Mouse (Mus musculus) activated CD4-positive, CD25-positive, alpha-beta regulatory T cell, adult 9 weeks (primary cell): ENCODE results near the gene Gba. TPM values are rescaled to one million over a fixed set of nuclear protein-coding genes. Genes with fewer than 3 reads are reported as not detected.

Experiments used
- polyA plus RNA-seq: library from polyadenylated mRNA; unstranded; fragments of 100-300 nt; shearing (Covaris generic); gene quantifications from one replicate; pipeline ENCODE4 v1.2.1, GENCODE M21; 2017

Gba gene
- 139 TPM for polyA plus RNA-seq

GRCm38 (mm10) chr3:89202253-89203141, at the start of gene Gba:
Gene Gba, plus strand, starts transcription at chr3:89202928.

GRCm38 (mm10) chr3:89159616-89160344, 42.9 kb upstream of the Gba start, which contains the start of gene Hcn3:
Gene Hcn3, minus strand, starts transcription at chr3:89160196.

GRCm38 (mm10) chr3:89164506-89165267, 38.0 kb upstream of the Gba start, which contains the start of gene Clk2:
Gene Clk2, plus strand, starts transcription at chr3:89164795.

GRCm38 (mm10) chr3:89177242-89178106, 25.3 kb upstream of the Gba start, which contains the start of gene Scamp3:
Gene Scamp3, plus strand, starts transcription at chr3:89177473.

GRCm38 (mm10) chr3:89183058-89183958, 19.4 kb upstream of the Gba start, which contains the start of gene Fam189b:
Gene Fam189b, plus strand, starts transcription at chr3:89183143.

GRCm38 (mm10) chr3:89214681-89215411, 12.1 kb downstream of the Gba start, which contains the start of gene Thbs3:
Gene Thbs3, plus strand, starts transcription at chr3:89215180.

GRCm38 (mm10) chr3:89226900-89227299, 24.2 kb downstream of the Gba start, which contains the start of gene Mtx1:
Gene Mtx1, minus strand, starts transcription at chr3:89227088.

GRCm38 (mm10) chr3:89228836-89229235, 26.1 kb downstream of the Gba start, which contains the start of gene Muc1:
Gene Muc1, plus strand, starts transcription at chr3:89229057.

GRCm38 (mm10) chr3:89245688-89246171, 43.0 kb downstream of the Gba start, which contains the start of gene Krtcap2:
Gene Krtcap2, plus strand, starts transcription at chr3:89245966.

GRCm38 (mm10) chr3:89246261-89247100, 43.8 kb downstream of the Gba start, which contains the start of gene Trim46:
Gene Trim46, minus strand, starts transcription at chr3:89246309.

Other genes with a start within 250 kb of the Gba start
- 49.9 TPM for gene Rusc1, start 109.6 kb upstream of the Gba start, polyA plus RNA-seq
- not detected for gene Gm43738, start 101.8 kb upstream of the Gba start, polyA plus RNA-seq
- gene Fdps, start 101.0 kb upstream of the Gba start, polyA plus RNA-seq = 102 TPM
- gene Pklr, start 66.8 kb upstream of the Gba start, polyA plus RNA-seq = not detected
- gene Hcn3, start 42.7 kb upstream of the Gba start, polyA plus RNA-seq = 0.73 TPM
- 36.9 TPM for gene Clk2, start 38.1 kb upstream of the Gba start, polyA plus RNA-seq
- 291 TPM for gene Scamp3, start 25.5 kb upstream of the Gba start, polyA plus RNA-seq
- gene Fam189b, start 19.8 kb upstream of the Gba start, polyA plus RNA-seq = 230 TPM
- gene Thbs3, start 12.3 kb downstream of the Gba start, polyA plus RNA-seq = 2.8 TPM
- 120 TPM for gene Mtx1, start 24.2 kb downstream of the Gba start, polyA plus RNA-seq
- 2.7 TPM for gene Muc1, start 26.1 kb downstream of the Gba start, polyA plus RNA-seq
- gene Krtcap2, start 43.0 kb downstream of the Gba start, polyA plus RNA-seq = 285 TPM
- 5.0 TPM for gene Trim46, start 43.4 kb downstream of the Gba start, polyA plus RNA-seq
- 99.0 TPM for gene Dpm3, start 56.4 kb downstream of the Gba start, polyA plus RNA-seq
- 249 TPM for gene Slc50a1, start 67.6 kb downstream of the Gba start, polyA plus RNA-seq
- gene Efna1, start 78.2 kb downstream of the Gba start, polyA plus RNA-seq = not detected
- gene Efna3, start 120.0 kb downstream of the Gba start, polyA plus RNA-seq = not detected
- 0.62 TPM for gene Efna4, start 135.1 kb downstream of the Gba start, polyA plus RNA-seq
- 14.5 TPM for gene Adam15, start 147.1 kb downstream of the Gba start, polyA plus RNA-seq
- 0.28 TPM for gene Dcst2, start 159.0 kb downstream of the Gba start, polyA plus RNA-seq
- 0.27 TPM for gene Dcst1, start 162.3 kb downstream of the Gba start, polyA plus RNA-seq
- gene Zbtb7b, start 191.8 kb downstream of the Gba start, polyA plus RNA-seq = 74.9 TPM
- gene Lenep, start 199.9 kb downstream of the Gba start, polyA plus RNA-seq = not detected
- gene Flad1, start 208.9 kb downstream of the Gba start, polyA plus RNA-seq = 66.1 TPM
- 29.8 TPM for gene Cks1b, start 215.5 kb downstream of the Gba start, polyA plus RNA-seq
- gene Shc1, start 215.5 kb downstream of the Gba start, polyA plus RNA-seq = 86.1 TPM
- 31.5 TPM for gene Pygo2, start 227.3 kb downstream of the Gba start, polyA plus RNA-seq
- gene Pbxip1, start 233.8 kb downstream of the Gba start, polyA plus RNA-seq = 176 TPM